Mouse (Mus musculus) intestine, embryonic 15.5 days (tissue): Measurements from ENCODE around the gene Tube1. TPM values are rescaled to one million over a fixed set of nuclear protein-coding genes. Genes with fewer than 3 reads are reported as not detected.

ENCODE experiments used
- polyA plus RNA-seq: library from polyadenylated mRNA; unstranded; fragments of >200 nt; fragmentation: Nextera tagmentation; extraction: Ambion mirVana; gene quantifications from 2 replicates; pipeline ENCODE4 v1.2.1, GENCODE M21; 2015

Gene Tube1
- polyA plus RNA-seq, 1 experiment from 2014 or later = 14.7 TPM

Other genes with a start within 250 kb of the Tube1 start
- 53.6 and 53.8 TPM in 2 replicates for gene Lama4, start 168.5 kb upstream of the Tube1 start, polyA plus RNA-seq
- 6.7 and 8.2 TPM in 2 replicates for gene Fam229b, start 62 bp upstream of the Tube1 start, polyA plus RNA-seq
- gene Ccn6, start 29.8 kb downstream of the Tube1 start, polyA plus RNA-seq = 0.24 TPM in 1 of 2 replicates, not detected in the other
- gene Fyn, start 234.9 kb downstream of the Tube1 start, polyA plus RNA-seq = 21.3 and 23.4 TPM in 2 replicates